Mouse (Mus musculus) brain, adult 2 months (tissue): ENCODE measurements around the gene Zfp503.
A peak's percentile ranks its signal among the peaks of the same experiment; 100 is the strongest.

ENCODE experiments used
- DNase-seq: peaks from one replicate; pipeline ENCODE4 v3.0.0; 2011; ENCODE audit warnings: low read depth, low spot score

Zfp503 gene

DNA sequence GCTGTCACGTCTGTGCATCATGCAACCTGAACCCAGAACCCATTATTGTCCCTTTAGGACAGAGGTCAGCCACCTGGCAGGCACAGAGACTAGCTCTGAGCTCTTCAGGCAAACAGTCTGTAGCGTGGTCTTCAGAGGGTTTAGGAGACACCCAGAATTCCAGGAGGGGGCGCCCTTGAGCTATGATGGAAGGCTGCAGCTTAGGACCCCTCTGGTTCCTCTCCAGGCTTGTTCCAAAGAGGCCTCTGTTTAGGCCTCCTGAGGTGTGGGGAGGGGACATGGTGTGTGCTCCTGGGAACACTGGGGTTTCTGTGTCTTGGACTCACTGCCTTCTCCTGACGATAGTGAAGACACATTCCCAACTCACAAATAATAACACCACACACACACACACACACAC, 20.4 kb downstream of the Zfp503 start:
- DNase-seq: no peak

DNA sequence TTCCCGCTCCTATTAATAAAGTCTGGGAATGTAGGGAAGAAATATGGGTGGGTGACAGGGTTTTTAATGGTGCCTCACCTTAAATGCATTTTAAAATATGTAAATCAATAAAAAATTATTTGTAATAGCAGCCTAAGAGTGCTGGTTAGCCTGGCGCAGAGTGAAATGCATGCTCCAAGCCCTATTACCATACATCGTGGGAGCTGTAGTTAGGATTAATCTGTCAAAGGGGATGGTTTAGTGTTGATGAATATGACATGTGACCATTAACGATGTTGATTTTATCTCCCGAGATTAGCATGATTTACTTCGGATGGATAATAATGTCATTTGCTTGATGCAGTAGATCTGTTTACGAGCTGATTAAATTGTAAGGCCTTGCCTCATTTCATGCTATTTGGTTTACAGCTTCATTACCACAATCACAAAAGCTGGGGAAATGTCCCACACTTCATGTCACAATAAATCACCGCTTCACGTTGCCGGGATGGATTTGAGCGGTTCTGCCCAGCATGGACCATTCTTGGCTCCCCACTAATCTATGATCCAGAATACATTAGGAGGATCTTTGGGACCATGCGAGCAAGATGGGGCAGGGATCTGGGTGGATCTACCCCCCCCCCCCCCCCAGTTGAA, 21.9 kb downstream of the Zfp503 start:
- DNase-seq: no peak

DNA sequence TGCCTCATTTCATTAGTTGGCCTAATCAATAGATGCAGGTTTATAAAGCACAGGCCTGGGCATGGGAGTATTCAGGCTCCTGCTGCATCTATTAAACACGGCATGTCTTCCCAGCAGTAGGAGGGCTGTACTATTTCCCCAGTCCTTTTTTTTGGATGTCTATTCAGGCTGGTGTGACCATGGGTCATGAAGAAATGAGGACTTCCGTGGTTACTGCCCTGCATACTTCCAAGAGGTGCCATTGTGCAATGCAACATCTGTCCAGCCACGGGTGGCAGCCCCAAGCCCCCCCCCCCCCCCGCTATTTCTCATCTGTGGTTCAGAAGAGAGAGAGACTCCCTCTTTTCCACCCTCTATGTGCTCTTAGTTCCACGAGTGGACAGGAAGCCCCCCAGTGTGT, 23.1 kb downstream of the Zfp503 start:
- no peak for DNase-seq

DNA sequence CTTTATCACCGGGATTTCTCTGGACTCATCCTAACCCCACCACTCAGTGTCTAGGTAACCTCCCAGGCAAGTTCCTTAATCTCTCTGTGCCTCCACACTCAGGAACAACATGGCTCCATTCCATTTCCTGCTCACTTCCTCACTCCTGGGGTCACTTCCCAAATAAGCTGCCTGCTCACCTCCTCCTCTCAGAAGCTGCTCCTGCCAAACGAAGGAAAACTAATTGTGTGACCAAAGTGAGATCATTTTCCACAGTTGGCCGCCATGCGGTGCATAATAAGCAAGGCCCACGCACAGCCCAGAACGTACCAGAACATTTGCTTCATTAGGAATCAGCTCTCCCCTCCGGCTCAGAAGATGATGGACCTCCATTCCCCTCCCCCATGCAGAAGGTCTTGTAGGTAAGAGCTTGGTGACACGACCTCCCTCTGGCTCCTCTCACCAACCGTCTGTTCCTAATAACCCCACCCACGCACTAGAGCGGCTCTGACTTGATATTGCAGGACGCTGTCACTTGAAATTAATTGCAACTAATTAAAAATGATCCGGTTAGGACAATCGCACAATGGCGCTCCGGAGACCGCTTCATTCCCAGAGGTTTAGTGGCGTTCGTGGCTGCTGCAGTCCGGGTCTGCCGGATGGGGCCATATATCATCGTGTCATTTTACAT, 26.9 kb downstream of the Zfp503 start:
- DNase-seq: peak; percentile 41

- DNase-seq: peak; percentile 21
Observed at GRCm38 (mm10) chr14:21959243-21959642, 30.2 kb downstream of the Zfp503 start.

- no peak for DNase-seq
Observed at GRCm38 (mm10) chr14:21958643-21959042, 30.8 kb downstream of the Zfp503 start.

DNA sequence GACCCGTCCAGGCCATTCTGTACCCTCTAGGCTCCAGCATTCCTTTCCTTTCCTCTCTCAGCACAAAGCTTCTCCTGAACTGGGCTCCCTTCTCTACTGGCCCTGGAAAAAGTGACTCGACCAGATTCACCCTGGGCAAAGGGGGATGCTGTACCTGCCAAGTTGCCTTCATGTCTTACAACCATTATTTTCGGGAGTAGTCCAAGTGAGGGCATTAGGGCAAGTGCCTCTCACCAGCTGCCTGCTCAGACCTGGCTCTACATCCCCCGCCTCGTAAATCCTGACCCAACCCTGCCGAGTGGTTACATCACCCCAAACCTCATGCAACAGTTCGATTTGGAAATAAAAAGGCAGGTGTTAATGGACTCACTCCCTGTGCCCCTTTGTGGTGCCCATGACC, 36.9 kb downstream of the Zfp503 start:
- no peak for DNase-seq

- no peak for DNase-seq
Observed at GRCm38 (mm10) chr14:21951896-21952523, 37.4 kb downstream of the Zfp503 start.

GRCm38 (mm10) chr14:21944946-21945345, 44.5 kb downstream of the Zfp503 start:
- peak; percentile 20 for DNase-seq

- no peak for DNase-seq
Observed at GRCm38 (mm10) chr14:21941581-21941980, 47.8 kb downstream of the Zfp503 start.

GRCm38 (mm10) chr14:21937116-21937515, 52.3 kb downstream of the Zfp503 start:
- DNase-seq: no peak

GRCm38 (mm10) chr14:21936102-21936630, 53.2 kb downstream of the Zfp503 start:
- DNase-seq: no peak
